Mouse (Mus musculus): ENCODE data around the gene Bud23.
"Not testable (repeated sequence)": the region's sequence is repeated elsewhere in the genome, so short reads cannot be mapped to it uniquely, and the experiment has no call there.

Bud23 gene

GRCm38 (mm10) chr5:135072061-135072460 is 7.3 kb upstream of the Bud23 start:
- DNase-seq (ENCODE audit: low read depth, low spot score), result no peak

GRCm38 (mm10) chr5:135070448-135070847 is 5.7 kb upstream of the Bud23 start:
- no peak for DNase-seq (ENCODE audit: low read depth, low spot score)

GRCm38 (mm10) chr5:135066008-135066407 is 1.2 kb upstream of the Bud23 start:
- no peak for DNase-seq (ENCODE audit: low read depth, low spot score)

- DNase-seq (ENCODE audit: low read depth, low spot score), result no peak
Measured at GRCm38 (mm10) chr5:135064382-135064766, 385 bp downstream of the Bud23 start.

- DNase-seq (ENCODE audit: low read depth, low spot score), result peak; percentile 99
Measured at GRCm38 (mm10) chr5:135063629-135064381, 954 bp downstream of the Bud23 start, which contains the start of gene Dnajc30. TSS of gene Dnajc30 (plus strand) at chr5:135064202.

GRCm38 (mm10) chr5:135053356-135053755 is 11.4 kb downstream of the Bud23 start:
- no peak for DNase-seq (ENCODE audit: low read depth, low spot score)

GRCm38 (mm10) chr5:135049268-135049667 is 15.5 kb downstream of the Bud23 start:
- DNase-seq (ENCODE audit: low read depth, low spot score), result not testable (repeated sequence)

- DNase-seq (ENCODE audit: low read depth, low spot score), result no peak
Measured at GRCm38 (mm10) chr5:135048539-135048938, 16.2 kb downstream of the Bud23 start.

- DNase-seq (ENCODE audit: low read depth, low spot score), result peak; percentile 83
Measured at GRCm38 (mm10) chr5:135044575-135044974, 20.2 kb downstream of the Bud23 start.

- DNase-seq (ENCODE audit: low read depth, low spot score), result no peak
Measured at GRCm38 (mm10) chr5:135042105-135042788, 22.5 kb downstream of the Bud23 start.

GRCm38 (mm10) chr5:135040777-135041176 is 24.0 kb downstream of the Bud23 start:
- peak; percentile 80 for DNase-seq (ENCODE audit: low read depth, low spot score)

GRCm38 (mm10) chr5:135040059-135040458 is 24.7 kb downstream of the Bud23 start:
- peak; percentile 73 for DNase-seq (ENCODE audit: low read depth, low spot score)

GRCm38 (mm10) chr5:135039541-135039940 is 25.2 kb downstream of the Bud23 start:
- DNase-seq (ENCODE audit: low read depth, low spot score), result peak; percentile 60

- DNase-seq (ENCODE audit: low read depth, low spot score), result no peak
Measured at GRCm38 (mm10) chr5:135037946-135038345, 26.8 kb downstream of the Bud23 start.

- peak; percentile 85 for DNase-seq (ENCODE audit: low read depth, low spot score)
Measured at GRCm38 (mm10) chr5:135035608-135036359, 29.0 kb downstream of the Bud23 start.

GRCm38 (mm10) chr5:135034593-135034992 is 30.2 kb downstream of the Bud23 start:
- no peak for DNase-seq (ENCODE audit: low read depth, low spot score)

- DNase-seq (ENCODE audit: low read depth, low spot score), result no peak
Measured at GRCm38 (mm10) chr5:135032581-135032980, 32.2 kb downstream of the Bud23 start.

- DNase-seq (ENCODE audit: low read depth, low spot score), result peak; percentile 82
Measured at GRCm38 (mm10) chr5:135029007-135029854, 35.5 kb downstream of the Bud23 start.

- peak; percentile 81 for DNase-seq (ENCODE audit: low read depth, low spot score)
Measured at GRCm38 (mm10) chr5:135025899-135026298, 38.9 kb downstream of the Bud23 start.

- no peak for DNase-seq (ENCODE audit: low read depth, low spot score)
Measured at GRCm38 (mm10) chr5:135024665-135025224, 40.0 kb downstream of the Bud23 start.
